Mouse (Mus musculus) CH12.LX (cell line): ENCODE measurements around the gene Zg16. TPM values are rescaled to one million over a fixed set of nuclear protein-coding genes. Genes with fewer than 3 reads are reported as not detected.
A peak's percentile ranks its signal among the peaks of the same experiment; 100 is the strongest.

Experiments
- DNase-seq: peaks from one replicate; pipeline ENCODE4 v3.0.0-alpha.2; 2013; ENCODE audit errors: extremely low read depth
- H3K27ac ChIP-seq: 2 replicates; pipeline ENCODE4 v1.5.1; 2012; ENCODE audit warnings: low read depth, mild to moderate bottlenecking, control low read depth, moderate library complexity; ENCODE audit not compliant: insufficient read depth
- H3K27me3 ChIP-seq: replicated peaks from 2 replicates; pipeline ENCODE3; 2012; ENCODE audit warnings: inconsistent platforms
- H3K36me3 ChIP-seq, 2 experiments: replicated peaks in 1 of 2; 2 replicates each; pipeline versions ENCODE3 to v1.6.1; 2012; ENCODE audit warnings: inconsistent platforms in 1 of 2, low read length in 1 of 2, mild to moderate bottlenecking in 1 of 2, mixed read lengths in 1 of 2, moderate library complexity in 1 of 2; ENCODE audit not compliant: control insufficient read depth in 1 of 2, insufficient read depth in 1 of 2
- H3K4me1 ChIP-seq, 2 experiments: 2 replicates each; pipeline ENCODE4 v1.6.1; 2012; ENCODE audit warnings: inconsistent platforms in 1 of 2, moderate library complexity in 1 of 2; ENCODE audit not compliant: insufficient read depth in 2 of 2, control insufficient read depth in 1 of 2
- H3K4me2 ChIP-seq: 2 replicates; pipeline ENCODE4 v1.6.1; 2012; ENCODE audit warnings: low read depth, mild to moderate bottlenecking, control low read depth; ENCODE audit not compliant: poor library complexity, insufficient read depth, severe bottlenecking
- H3K4me3 ChIP-seq, 3 experiments: fragments of 150-350 bp in 1 of 3; sonication (generic) in 1 of 3; replicated peaks in 1 of 3; 2 replicates each; pipeline versions ENCODE3 to v1.5.1; 2011 to 2012; ENCODE audit warnings: low read depth in 2 of 3, low read length in 2 of 3, mild to moderate bottlenecking in 2 of 3, moderate library complexity in 2 of 3, control low read depth in 1 of 3, improper control_type of control experiment in 1 of 3, inconsistent platforms in 1 of 3, mixed read lengths in 1 of 3; ENCODE audit not compliant: poor library complexity in 1 of 3
- H3K79me2 ChIP-seq: replicated peaks from 2 replicates; pipeline ENCODE4 v1.6.1; 2012; ENCODE audit warnings: mild to moderate bottlenecking, moderate library complexity; ENCODE audit not compliant: control insufficient read depth, poor library complexity, insufficient read depth, severe bottlenecking; ENCODE audit errors: extremely low read depth
- H3K9ac ChIP-seq: 2 replicates; pipeline ENCODE4 v1.6.1; 2012; ENCODE audit warnings: low read depth, mild to moderate bottlenecking, control low read depth, moderate library complexity; ENCODE audit not compliant: insufficient read depth
- H3K9me3 ChIP-seq: replicated peaks from 2 replicates; pipeline ENCODE3; 2012; ENCODE audit warnings: low read length, inconsistent platforms, mixed read lengths
- BHLHE40 ChIP-seq: IDR thresholded peaks from 2 replicates; pipeline ENCODE4 v1.6.1; 2011; ENCODE audit warnings: mild to moderate bottlenecking, low read depth, low read length, improper control_type of control experiment
- CHD1 ChIP-seq: IDR thresholded peaks from 2 replicates; pipeline ENCODE4 v1.6.1; 2012; ENCODE audit warnings: low read depth, low read length, improper control_type of control experiment, inconsistent platforms
- CHD2 ChIP-seq: IDR thresholded peaks from 2 replicates; pipeline ENCODE4 v1.6.1; 2011; ENCODE audit warnings: low read length, improper control_type of control experiment
- CTCF ChIP-seq, 2 experiments: IDR thresholded peaks in 1 of 2; conservative IDR thresholded peaks in 1 of 2; 2 replicates each; pipeline ENCODE4 v1.5.1; 2011 to 2012; ENCODE audit warnings: low read depth in 2 of 2, low read length in 2 of 2, improper control_type of control experiment in 1 of 2, inconsistent platforms in 1 of 2, mild to moderate bottlenecking in 1 of 2, moderate library complexity in 1 of 2
- E2F4 ChIP-seq: IDR thresholded peaks from 2 replicates; pipeline ENCODE4 v1.6.1; 2011; ENCODE audit warnings: low read depth, low read length, improper control_type of control experiment; ENCODE audit not compliant: insufficient replicate concordance
- ELF1 ChIP-seq: IDR thresholded peaks from 2 replicates; pipeline ENCODE4 v1.6.1; 2014; ENCODE audit warnings: low read depth, mild to moderate bottlenecking, inconsistent platforms, low read length, improper control_type of control experiment
- GABPA ChIP-seq: IDR thresholded peaks from 2 replicates; pipeline ENCODE4 v1.6.1; 2012; ENCODE audit warnings: low read depth, low read length, improper control_type of control experiment, inconsistent platforms; ENCODE audit not compliant: insufficient replicate concordance
- HCFC1 ChIP-seq: IDR thresholded peaks from 2 replicates; pipeline ENCODE4 v1.6.1; 2012; ENCODE audit warnings: low read depth, mild to moderate bottlenecking, inconsistent platforms, low read length, improper control_type of control experiment
- IRF4 ChIP-seq: IDR thresholded peaks from 2 replicates; pipeline ENCODE4 v1.6.1; 2014; ENCODE audit warnings: low read depth, mild to moderate bottlenecking, inconsistent platforms, low read length, improper control_type of control experiment
- JUN ChIP-seq: IDR thresholded peaks from 2 replicates; pipeline ENCODE4 v1.6.1; 2011; ENCODE audit warnings: low read depth, mild to moderate bottlenecking, low read length, improper control_type of control experiment, moderate library complexity; ENCODE audit not compliant: insufficient read depth
- KAT2A ChIP-seq: IDR thresholded peaks from 2 replicates; pipeline ENCODE4 v1.6.1; 2012; ENCODE audit warnings: low read length, improper control_type of control experiment, inconsistent platforms; ENCODE audit not compliant: insufficient replicate concordance
- MAFK ChIP-seq: IDR thresholded peaks from 2 replicates; pipeline ENCODE4 v1.6.1; 2011; ENCODE audit warnings: low read length, improper control_type of control experiment; ENCODE audit not compliant: insufficient replicate concordance
- MAX ChIP-seq: IDR thresholded peaks from 2 replicates; pipeline ENCODE4 v1.6.1; 2011; ENCODE audit warnings: low read length, improper control_type of control experiment
- MAZ ChIP-seq: IDR thresholded peaks from 2 replicates; pipeline ENCODE4 v1.6.1; 2012; ENCODE audit warnings: low read depth, mild to moderate bottlenecking, inconsistent platforms, low read length, improper control_type of control experiment, moderate library complexity
- MEF2A ChIP-seq: IDR thresholded peaks from 2 replicates; pipeline ENCODE4 v1.6.1; 2014; ENCODE audit warnings: low read depth, mild to moderate bottlenecking, inconsistent platforms, low read length, improper control_type of control experiment, borderline replicate concordance
- MXI1 ChIP-seq: IDR thresholded peaks from 2 replicates; pipeline ENCODE4 v1.6.1; 2011; ENCODE audit warnings: mild to moderate bottlenecking, low read depth, low read length, improper control_type of control experiment
- NELFE ChIP-seq: IDR thresholded peaks from 2 replicates; pipeline ENCODE4 v1.6.1; 2011; ENCODE audit warnings: low read depth, low read length, improper control_type of control experiment
- NRF1 ChIP-seq: IDR thresholded peaks from 2 replicates; pipeline ENCODE4 v1.6.1; 2014; ENCODE audit warnings: low read depth, mild to moderate bottlenecking, inconsistent platforms, low read length, improper control_type of control experiment, moderate library complexity
- POLR2A ChIP-seq: IDR thresholded peaks from 2 replicates; pipeline ENCODE4 v1.6.1; 2011; ENCODE audit warnings: low read depth, mild to moderate bottlenecking, improper control_type of control experiment, low read length
- RAD21 ChIP-seq: IDR thresholded peaks from 2 replicates; pipeline ENCODE4 v1.6.1; 2011; ENCODE audit warnings: low read depth, mild to moderate bottlenecking, low read length, improper control_type of control experiment, moderate library complexity
- RCOR1 ChIP-seq: conservative IDR thresholded peaks from 2 replicates; pipeline ENCODE4 v1.6.1; 2012; ENCODE audit warnings: low read depth, mild to moderate bottlenecking, inconsistent platforms, low read length, improper control_type of control experiment
- SIN3A ChIP-seq: IDR thresholded peaks from 2 replicates; pipeline ENCODE4 v1.6.1; 2012; ENCODE audit warnings: low read length, improper control_type of control experiment, inconsistent platforms
- SMC3 ChIP-seq: IDR thresholded peaks from 2 replicates; pipeline ENCODE4 v1.6.1; 2011; ENCODE audit warnings: low read depth, low read length, improper control_type of control experiment
- TCF12 ChIP-seq: IDR thresholded peaks from 2 replicates; pipeline ENCODE4 v1.6.1; 2014; ENCODE audit warnings: low read depth, mild to moderate bottlenecking, inconsistent platforms, low read length, improper control_type of control experiment
- UBTF ChIP-seq: IDR thresholded peaks from 2 replicates; pipeline ENCODE4 v1.6.1; 2012; ENCODE audit warnings: low read depth, mild to moderate bottlenecking, inconsistent platforms, low read length, improper control_type of control experiment, moderate library complexity
- USF1 ChIP-seq: IDR thresholded peaks from 2 replicates; pipeline ENCODE4 v1.6.1; 2014; ENCODE audit warnings: low read depth, mild to moderate bottlenecking, inconsistent platforms, low read length, improper control_type of control experiment
- USF2 ChIP-seq: conservative IDR thresholded peaks from 2 replicates; pipeline ENCODE4 v1.6.1; 2011; ENCODE audit warnings: low read depth, low read length, improper control_type of control experiment
- ZC3H11A ChIP-seq: IDR thresholded peaks from 2 replicates; pipeline ENCODE4 v1.6.1; 2012; ENCODE audit warnings: low read depth, mild to moderate bottlenecking, inconsistent platforms, low read length, improper control_type of control experiment
- ZKSCAN1 ChIP-seq: IDR thresholded peaks from 2 replicates; pipeline ENCODE4 v1.6.1; 2012; ENCODE audit warnings: low read depth, inconsistent platforms, low read length, improper control_type of control experiment, borderline replicate concordance
- ZMIZ1 ChIP-seq: IDR thresholded peaks from 2 replicates; pipeline ENCODE4 v1.6.1; 2012; ENCODE audit warnings: low read depth, mild to moderate bottlenecking, inconsistent platforms, low read length, improper control_type of control experiment
- ZNF384 ChIP-seq: IDR thresholded peaks from 2 replicates; pipeline ENCODE4 v1.6.1; 2012; ENCODE audit warnings: low read depth, low read length, improper control_type of control experiment, inconsistent platforms
- dilution Hi-C: fragments of 300-500 bp; cut with MboI; formaldehyde crosslinking; loops from 2 replicates; pipeline ENCODE4 v1.14.3; 2020; ENCODE audit warnings: low sequenced_read_pairs; ENCODE audit not compliant: extremely low pct_unique_long_range_greater_than_20kb, extremely low pct_ligation_motif_present
- in situ Hi-C: fragments of 300-500 bp; cut with MboI; formaldehyde crosslinking; loops from 3 replicates; pipeline ENCODE4 v1.14.3; 2019; ENCODE audit warnings: low sequenced_read_pairs, low pct_ligation_motif_present, low pct_unique_long_range_greater_than_20kb, mixed read lengths
- polyA plus RNA-seq: library from polyadenylated mRNA; unstranded; fragments of >175 nt; gene quantifications from 2 replicates; pipeline ENCODE4 v1.2.1, GENCODE M21; 2012; ENCODE audit warnings: low read depth; ENCODE audit not compliant: insufficient read length
- total RNA-seq, 2 experiments: library from RNA; depleted of rRNA; stranded (reverse); fragments of 300-350 nt in 1 of 2; fragments of >200 nt in 1 of 2; gene quantifications; 2 replicates each; pipeline ENCODE4 v1.2.3; 2012 to 2014

Gene Zg16
- total and polyA plus RNA-seq, 3 experiments = not detected

- peaks cover 21 to 30% of the 10 kb centered on the region in 2 experiments for H3K36me3 ChIP-seq
- dilution Hi-C loops = no loop called here
- H3K27ac ChIP-seq = no peak overlapping the region
- peaks cover 11 to 36% of the 10 kb centered on the region in 2 experiments for H3K4me1 ChIP-seq
- no peak for DNase-seq
- in situ Hi-C loops = no loop called here
- TF ChIP-seq ZNF384 (0 out of 2 replicates have a peak, but pooled peaks have one; percentile 16), CHD1 (no peak)
- H3K9me3 ChIP-seq = peaks cover 5% of the 10 kb centered on the region
- no peak overlapping the region for H3K9ac ChIP-seq
- H3K79me2 ChIP-seq = peaks cover 19% of the 10 kb centered on the region
- H3K4me3 ChIP-seq = no peak overlapping the region
- no peak overlapping the region for H3K4me2 ChIP-seq
- H3K27me3 ChIP-seq = no peaks in the 10 kb centered on the region
Measured at GRCm38 (mm10) chr7:127093914-127094313, 6.8 kb upstream of the Zg16 start.

GRCm38 (mm10) chr7:127091114-127091896 is 4.2 kb upstream of the Zg16 start, which contains the start of gene AI467606:
Gene AI467606, plus strand, starts transcription at chr7:127091359.
- peak within 1 kb of the TSS; percentile 68 for H3K4me2 ChIP-seq
- H3K27ac ChIP-seq = peak within 1 kb of the TSS; percentile 93
- peaks cover 21 to 30% of the 10 kb centered on the region in 2 experiments for H3K36me3 ChIP-seq
- peak; percentile 99 for DNase-seq
- dilution Hi-C loops (no loop called here), in situ Hi-C loops (no loop called here)
- H3K9ac ChIP-seq = peak within 1 kb of the TSS; percentile 93
- no peaks in the 10 kb centered on the region for H3K27me3 ChIP-seq
- peak within 1 kb of the TSS; percentile 78 to 91 (median 87) for H3K4me3 ChIP-seq
- H3K9me3 ChIP-seq = no peaks in the 10 kb centered on the region
- peaks cover 11 to 39% of the 10 kb centered on the region in 2 experiments for H3K4me1 ChIP-seq
- H3K79me2 ChIP-seq = peaks cover 19% of the 10 kb centered on the region
- TF ChIP-seq SMC3 = no peak
- no peak for TF ChIP-seq CTCF (conservative IDR thresholded peaks at IDR 0.05 in 1 of 2, IDR thresholded peaks at IDR 0.05 in 1 of 2; ENCODE audit: low read depth in 2 of 2, low read length in 2 of 2)
- TF ChIP-seq NRF1 = peak; percentile 72
- TF ChIP-seq ELF1 = peak; percentile 93
- TF ChIP-seq RCOR1 = no peak
- no peak for TF ChIP-seq UBTF
- TF ChIP-seq MAZ = peak; percentile 95
- no peak for TF ChIP-seq CHD1
- TF ChIP-seq USF1 = no peak
- no peak; the same call in 1 of the 2 replicates for TF ChIP-seq BHLHE40
- peak; percentile 2; the same call in 1 of the 2 replicates for TF ChIP-seq MAX
- peak; percentile 73 for TF ChIP-seq HCFC1
- TF ChIP-seq ZC3H11A = no peak
- peak; percentile 80 for TF ChIP-seq NELFE
- TF ChIP-seq MEF2A = peak; percentile 70
- 0 out of 2 replicates have a peak, but pooled peaks have one; percentile 35 for TF ChIP-seq KAT2A
- TF ChIP-seq RAD21 = no peak
- TF ChIP-seq GABPA = no peak
- no peak for TF ChIP-seq MAFK
- no peak for TF ChIP-seq E2F4
- peak; percentile 90 for TF ChIP-seq SIN3A
- TF ChIP-seq ZNF384 = no peak
- TF ChIP-seq TCF12 = peak; percentile 95
- TF ChIP-seq JUN = no peak
- no peak for TF ChIP-seq IRF4
- TF ChIP-seq POLR2A = peak; percentile 86
- TF ChIP-seq ZKSCAN1 = no peak
- peak; percentile 98 for TF ChIP-seq MXI1
- peak; percentile 41; the same call in 1 of the 2 replicates for TF ChIP-seq CHD2
- TF ChIP-seq USF2 = no peak
- peak; percentile 78 for TF ChIP-seq ZMIZ1
